Mouse (Mus musculus) right cerebral cortex, postnatal 14 days (tissue): ENCODE measurements around the gene Iqck.

Source experiments
- DNase-seq: peaks from one replicate; pipeline ENCODE4 v3.0.0; 2022

Iqck gene

GRCm38 (mm10) chr7:118953626-118954282, 98.2 kb downstream of the Iqck start:
- DNase-seq = no peak

GRCm38 (mm10) chr7:118954968-118955367, 99.4 kb downstream of the Iqck start:
- DNase-seq = no peak

GRCm38 (mm10) chr7:118956616-118957246, 101.2 kb downstream of the Iqck start:
- no peak for DNase-seq

GRCm38 (mm10) chr7:118959209-118959608, 103.7 kb downstream of the Iqck start:
- no peak for DNase-seq

- no peak for DNase-seq
Observed at GRCm38 (mm10) chr7:118964777-118965176, 109.2 kb downstream of the Iqck start.

GRCm38 (mm10) chr7:118965198-118965597, 109.6 kb downstream of the Iqck start:
- DNase-seq = no peak

- no peak for DNase-seq
Observed at GRCm38 (mm10) chr7:118968870-118969269, 113.3 kb downstream of the Iqck start.

GRCm38 (mm10) chr7:118971499-118971898, 115.9 kb downstream of the Iqck start:
- no peak for DNase-seq

- no peak for DNase-seq
Observed at GRCm38 (mm10) chr7:118972306-118972705, 116.8 kb downstream of the Iqck start.

- DNase-seq = no peak
Observed at GRCm38 (mm10) chr7:118973377-118973776, 117.8 kb downstream of the Iqck start.

GRCm38 (mm10) chr7:118975837-118976236, 120.3 kb downstream of the Iqck start:
- no peak for DNase-seq

GRCm38 (mm10) chr7:118976414-118977166, 121.0 kb downstream of the Iqck start:
- DNase-seq = peak; percentile 47

GRCm38 (mm10) chr7:118977167-118977543, 121.6 kb downstream of the Iqck start:
- DNase-seq = no peak

GRCm38 (mm10) chr7:118979121-118979520, 123.6 kb downstream of the Iqck start:
- no peak for DNase-seq

GRCm38 (mm10) chr7:118979708-118980107, 124.2 kb downstream of the Iqck start:
- no peak for DNase-seq

- no peak for DNase-seq
Observed at GRCm38 (mm10) chr7:118981346-118981745, 125.8 kb downstream of the Iqck start.

- no peak for DNase-seq
Observed at GRCm38 (mm10) chr7:118981831-118982230, 126.3 kb downstream of the Iqck start.

GRCm38 (mm10) chr7:118982586-118982985, 127.0 kb downstream of the Iqck start:
- DNase-seq = no peak

- peak; percentile 70 for DNase-seq
Observed at GRCm38 (mm10) chr7:118983961-118984360, 128.4 kb downstream of the Iqck start.

GRCm38 (mm10) chr7:118985786-118986185, 130.2 kb downstream of the Iqck start:
- DNase-seq = no peak

GRCm38 (mm10) chr7:118986369-118986768, 130.8 kb downstream of the Iqck start:
- no peak for DNase-seq

- DNase-seq = no peak
Observed at GRCm38 (mm10) chr7:118989275-118989856, 133.8 kb downstream of the Iqck start.

GRCm38 (mm10) chr7:118990282-118990681, 134.7 kb downstream of the Iqck start:
- DNase-seq = peak; percentile 64
